10 mouse cellular contexts compared by ENCODE assay signal in the genomic region with DNA sequence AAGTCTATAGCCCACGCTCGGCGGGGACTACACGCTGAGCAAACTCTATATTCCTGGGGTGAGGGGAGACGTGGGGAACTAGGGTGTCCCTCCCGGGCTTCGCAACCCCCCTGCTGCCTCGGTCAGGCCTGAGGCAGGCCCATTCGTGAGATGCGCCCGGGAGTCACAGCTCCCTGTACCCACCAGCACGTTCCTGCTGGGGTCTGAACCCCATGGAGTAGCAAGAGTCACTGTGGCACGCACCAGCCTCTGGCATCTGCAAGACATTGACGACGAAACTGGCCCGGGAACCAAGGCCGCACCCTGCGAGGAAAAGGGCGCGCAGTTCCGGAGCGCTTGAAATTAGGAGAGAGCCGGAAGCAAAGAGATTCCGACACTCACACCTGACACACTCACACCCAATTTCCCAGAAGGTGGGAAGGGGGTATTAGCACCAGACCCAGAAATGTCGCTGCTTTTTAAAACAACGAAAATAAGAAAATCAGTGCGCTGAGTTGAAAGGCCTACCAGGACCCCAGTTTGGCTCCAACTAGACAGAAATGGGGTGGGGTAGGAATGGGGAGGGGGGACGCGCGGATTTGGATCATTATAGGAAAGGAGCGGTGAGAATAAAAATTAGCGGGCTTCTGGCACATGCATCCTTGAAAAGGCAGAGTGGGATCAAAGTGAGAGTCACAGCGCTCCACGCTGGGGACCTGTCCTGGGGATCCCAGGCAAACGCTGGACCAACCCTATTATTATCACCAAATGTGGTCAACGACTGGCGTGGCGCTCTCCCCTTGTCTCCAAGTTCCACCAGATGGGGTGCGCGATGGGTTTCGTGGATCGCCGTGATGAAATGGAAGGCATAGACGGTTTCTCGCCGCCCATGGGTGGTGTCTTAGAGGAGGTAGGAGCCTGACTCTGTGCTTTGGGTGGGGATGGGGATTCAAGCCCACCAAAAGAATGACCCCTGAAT. TPM values are rescaled to one million over a fixed set of nuclear protein-coding genes. Genes with fewer than 3 reads are reported as not detected.
DNase-seq lines count a peak whose midpoint lies in the region; ATAC-seq and TF ChIP-seq lines count a peak whose summit lies in the region.
"Had no signal": no experiment of that assay in that cellular context is flagged by ENCODE, and none has a peak within 500 bp of the region (broad histone marks: within the 10 kb centered on the region; RNA-seq: fewer than 3 reads in every experiment).

No protein-coding gene starts in this region.

- peak overlapping the region; percentile 51 for H3K4me3 ChIP-seq in heart, embryonic 10.5 days
- H3K4me3 ChIP-seq in ES-Bruce4 (ENCODE audit: low read depth, low read length) = peak overlapping the region; percentile 29
- H3K4me3 ChIP-seq in forebrain, embryonic 12.5 days (replicated peaks) = peak overlapping the region; percentile 43
- H3K4me3 ChIP-seq in liver, embryonic 15.5 days (replicated peaks) = no peak overlapping the region
- no peak overlapping the region for H3K4me3 ChIP-seq in kidney, adult 2 months (ENCODE audit: insufficient read depth, low read depth, low read length)

- no peak overlapping the region for H3K9ac ChIP-seq in ES-Bruce4 (ENCODE audit: low read depth, poor library complexity, severe bottlenecking)
- H3K9ac ChIP-seq in forebrain, embryonic 12.5 days = peak overlapping the region; percentile 69
- H3K9ac ChIP-seq in liver, embryonic 15.5 days = no peak overlapping the region

- H3K4me1 ChIP-seq in heart, embryonic 10.5 days = peaks cover 66% of the 10 kb centered on the region
- H3K4me1 ChIP-seq in ES-Bruce4 (ENCODE audit: control insufficient read depth, insufficient read depth, low read length) = no peaks in the 10 kb centered on the region
- peaks cover 66% of the 10 kb centered on the region for H3K4me1 ChIP-seq in forebrain, embryonic 12.5 days
- H3K4me1 ChIP-seq in liver, embryonic 15.5 days (replicated peaks) = peaks cover 5% of the 10 kb centered on the region; the same call in 1 of the 2 replicates
- peaks cover 3% of the 10 kb centered on the region; the same call in 1 of the 2 replicates for H3K4me1 ChIP-seq in kidney, adult 2 months (ENCODE audit: control insufficient read depth, insufficient read depth, low read length)

- H3K36me3 ChIP-seq in heart, embryonic 10.5 days = no peaks in the 10 kb centered on the region
- H3K36me3 ChIP-seq in ES-Bruce4 (ENCODE audit: control insufficient read depth, insufficient read depth, low read length, poor library complexity, severe bottlenecking) = no peaks in the 10 kb centered on the region
- no peaks in the 10 kb centered on the region for H3K36me3 ChIP-seq in forebrain, embryonic 12.5 days (replicated peaks)
- H3K36me3 ChIP-seq in liver, embryonic 15.5 days (replicated peaks) = no peaks in the 10 kb centered on the region
- H3K36me3 ChIP-seq in kidney, adult 2 months (ENCODE audit: control insufficient read depth, insufficient read depth, low read length) = no peaks in the 10 kb centered on the region

- no peak for DNase-seq in heart, embryonic 10.5 days (ENCODE audit: low spot score)
- no peak for DNase-seq in heart, adult 8-10 months (ENCODE audit: low spot score)
- DNase-seq in ovary, postnatal 10 days (ENCODE audit: low spot score) = no peak
- no peak for DNase-seq in kidney, adult 2 months

- no peak for TF ChIP-seq EP300 in ES-Bruce4 (IDR thresholded peaks at IDR 0.05; ENCODE audit: insufficient read depth, low read depth, low read length)

- peaks cover 90% of the 10 kb centered on the region for H3K27me3 ChIP-seq in heart, embryonic 10.5 days (ENCODE audit: insufficient read depth, poor library complexity, severe bottlenecking)
- peaks cover 7% of the 10 kb centered on the region; the same call in 1 of the 2 replicates for H3K27me3 ChIP-seq in ES-Bruce4 (ENCODE audit: control insufficient read depth, insufficient read depth, low read length, poor library complexity, severe bottlenecking)
- H3K27me3 ChIP-seq in forebrain, embryonic 12.5 days = peaks cover 80% of the 10 kb centered on the region
- peaks cover 89% of the 10 kb centered on the region for H3K27me3 ChIP-seq in liver, embryonic 15.5 days
- H3K27me3 ChIP-seq in kidney, adult 2 months (replicated peaks; ENCODE audit: control insufficient read depth, insufficient read depth, low read length) = peaks cover 3% of the 10 kb centered on the region

- no peak for ATAC-seq in forebrain, embryonic 12.5 days (ENCODE audit: low FRiP score)
- no peak for ATAC-seq in liver, embryonic 15.5 days (ENCODE audit: insufficient read depth)
- ATAC-seq in granulocyte monocyte progenitor cell, adult 5-6 weeks (replicated peaks; ENCODE audit: poor library complexity, severe bottlenecking) = no peak

- peak overlapping the region; percentile 63 for H3K4me2 ChIP-seq in forebrain, embryonic 12.5 days
- H3K4me2 ChIP-seq in liver, embryonic 15.5 days = peak overlapping the region; percentile 10; the same call in 1 of the 2 replicates

- no peak overlapping the region for H3K27ac ChIP-seq in heart, embryonic 10.5 days
- no peak overlapping the region for H3K27ac ChIP-seq in ES-Bruce4 (ENCODE audit: insufficient read depth, low read length)
- peak overlapping the region; percentile 91 for H3K27ac ChIP-seq in forebrain, embryonic 12.5 days
- H3K27ac ChIP-seq in liver, embryonic 15.5 days (replicated peaks) = no peak overlapping the region
- H3K27ac ChIP-seq in kidney, adult 2 months (ENCODE audit: insufficient read depth, low read depth, low read length) = no peak overlapping the region

- WGBS in heart, embryonic 10.5 days = 2% methylated on average over 46 of the region's 46 CpGs
- 4% methylated on average over 46 of the region's 46 CpGs for WGBS in forebrain, embryonic 12.5 days
- 3% methylated on average over 46 of the region's 46 CpGs for WGBS in liver, embryonic 15.5 days (ENCODE audit: insufficient replicate concordance)
- 18% methylated on average over 46 of the region's 46 CpGs for WGBS in kidney, adult 2 months

- TF ChIP-seq POLR2A in ES-Bruce4 (IDR thresholded peaks at IDR 0.05; ENCODE audit: insufficient read depth, low read length) = no peak
- no peak for TF ChIP-seq POLR2A in kidney, adult 2 months (IDR thresholded peaks at IDR 0.05; ENCODE audit: low read depth, low read length)

- TF ChIP-seq CTCF in ES-Bruce4 (IDR thresholded peaks at IDR 0.05; ENCODE audit: low read depth, low read length) = no peak
- no peak for TF ChIP-seq CTCF in kidney, adult 2 months (conservative IDR thresholded peaks at IDR 0.05; ENCODE audit: insufficient read depth, insufficient read length, low read depth, low read length)

- H3K9me3 ChIP-seq in heart, embryonic 10.5 days = no peaks in the 10 kb centered on the region
- H3K9me3 ChIP-seq in ES-Bruce4 (replicated peaks; ENCODE audit: control insufficient read depth, insufficient read depth, low read length, poor library complexity, severe bottlenecking) = no peaks in the 10 kb centered on the region
- no peaks in the 10 kb centered on the region for H3K9me3 ChIP-seq in forebrain, embryonic 12.5 days
- H3K9me3 ChIP-seq in liver, embryonic 15.5 days (replicated peaks) = no peaks in the 10 kb centered on the region

RNA-seq across cellular contexts. Expression of a gene that starts 7.2 kb away (rescaled TPM):
- polyA plus RNA-seq in heart, embryonic 10.5 days (2016; fragmentation: Nextera tagmentation; extraction: Ambion mirVana) = 3.0 and 10.4 TPM in 2 replicates
- 10 to 100 TPM; 18.0 to 21.1 (median 19.4) TPM for total RNA-seq in heart, adult 8-10 months (2022)
- not detected in 2 replicates for polyA plus RNA-seq in ES-Bruce4 (2011; ENCODE audit: insufficient read depth, insufficient read length, low read depth, missing spikeins)
- polyA plus RNA-seq in forebrain, embryonic 12.5 days (2016; fragmentation: Nextera tagmentation; extraction: Ambion mirVana) = 16.4 and 17.9 TPM in 2 replicates
- polyA plus RNA-seq in liver, embryonic 15.5 days (2015; fragmentation: Nextera tagmentation; extraction: Ambion mirVana) = 4.2 and 4.5 TPM in 2 replicates
- total RNA-seq in granulocyte monocyte progenitor cell, adult 5-6 weeks (2014; fragmentation: Nextera tagmentation) = 0.17 TPM in 1 of 2 replicates, not detected in the other
- not detected in 2 replicates for total RNA-seq in granulocyte monocyte progenitor cell, adult 5-6 weeks (2017)
- polyA plus RNA-seq in kidney, adult 2 months (2012; rRNA removed) = 32.0 and 41.7 TPM in 2 replicates
- total RNA-seq: CH12.LX had no signal

RNA-seq across cellular contexts. Expression of a gene that starts 7.2 kb away (rescaled TPM):
- polyA plus RNA-seq in heart, embryonic 10.5 days (2016; fragmentation: Nextera tagmentation; extraction: Ambion mirVana) = not detected in 2 replicates
- 1 to 10 TPM in 1 of 4 experiments, under 1 TPM in 3; 0.53 to 2.5 (median 0.73) TPM for total RNA-seq in heart, adult 8-10 months (2022)
- polyA plus RNA-seq in ES-Bruce4 (2011; ENCODE audit: insufficient read depth, insufficient read length, low read depth, missing spikeins) = 0.67 and 0.85 TPM in 2 replicates
- 52.3 and 60.8 TPM in 2 replicates for polyA plus RNA-seq in forebrain, embryonic 12.5 days (2016; fragmentation: Nextera tagmentation; extraction: Ambion mirVana)
- 0.05 and 0.08 TPM in 2 replicates for polyA plus RNA-seq in liver, embryonic 15.5 days (2015; fragmentation: Nextera tagmentation; extraction: Ambion mirVana)
- total RNA-seq in granulocyte monocyte progenitor cell, adult 5-6 weeks (2014; fragmentation: Nextera tagmentation) = not detected in 2 replicates
- total RNA-seq in granulocyte monocyte progenitor cell, adult 5-6 weeks (2017) = not detected in 2 replicates
- 0.75 and 1.7 TPM in 2 replicates for polyA plus RNA-seq in kidney, adult 2 months (2012; rRNA removed)
- total RNA-seq: CH12.LX had no signal
- polyA plus RNA-seq: liver, embryonic 16.5 days had no signal

RNA-seq across cellular contexts. Expression of a gene that starts 52.7 kb away (rescaled TPM):
- polyA plus RNA-seq in heart, embryonic 10.5 days (2016; fragmentation: Nextera tagmentation; extraction: Ambion mirVana) = 14.7 and 17.6 TPM in 2 replicates
- 1 to 10 TPM; 7.0 to 9.1 (median 8.0) TPM for total RNA-seq in heart, adult 8-10 months (2022)
- polyA plus RNA-seq in ES-Bruce4 (2011; ENCODE audit: insufficient read depth, insufficient read length, low read depth, missing spikeins) = 198 and 200 TPM in 2 replicates
- 11.1 TPM in 2 replicates for polyA plus RNA-seq in forebrain, embryonic 12.5 days (2016; fragmentation: Nextera tagmentation; extraction: Ambion mirVana)
- polyA plus RNA-seq in liver, embryonic 15.5 days (2015; fragmentation: Nextera tagmentation; extraction: Ambion mirVana) = 19.3 and 22.0 TPM in 2 replicates
- total RNA-seq in granulocyte monocyte progenitor cell, adult 5-6 weeks (2014; fragmentation: Nextera tagmentation) = 49.9 and 57.2 TPM in 2 replicates
- 9.3 and 10.1 TPM in 2 replicates for total RNA-seq in granulocyte monocyte progenitor cell, adult 5-6 weeks (2017)
- polyA plus RNA-seq in kidney, adult 2 months (2012; rRNA removed) = 27.0 and 27.6 TPM in 2 replicates

RNA-seq across cellular contexts. Expression of a gene that starts 56.1 kb away (rescaled TPM):
- 24.2 and 27.0 TPM in 2 replicates for polyA plus RNA-seq in heart, embryonic 10.5 days (2016; fragmentation: Nextera tagmentation; extraction: Ambion mirVana)
- total RNA-seq in heart, adult 8-10 months (2022) = 10 to 100 TPM in 3 of 4 experiments, 1 to 10 TPM in 1; 9.5 to 13.4 (median 11.7) TPM
- polyA plus RNA-seq in ES-Bruce4 (2011; ENCODE audit: insufficient read depth, insufficient read length, low read depth, missing spikeins) = 24.6 and 26.5 TPM in 2 replicates
- polyA plus RNA-seq in forebrain, embryonic 12.5 days (2016; fragmentation: Nextera tagmentation; extraction: Ambion mirVana) = 52.2 and 53.3 TPM in 2 replicates
- polyA plus RNA-seq in liver, embryonic 15.5 days (2015; fragmentation: Nextera tagmentation; extraction: Ambion mirVana) = 4.1 and 5.0 TPM in 2 replicates
- 10.4 and 11.6 TPM in 2 replicates for total RNA-seq in granulocyte monocyte progenitor cell, adult 5-6 weeks (2014; fragmentation: Nextera tagmentation)
- 6.3 and 17.7 TPM in 2 replicates for total RNA-seq in granulocyte monocyte progenitor cell, adult 5-6 weeks (2017)
- 32.5 and 32.6 TPM in 2 replicates for polyA plus RNA-seq in kidney, adult 2 months (2012; rRNA removed)

Comparison
In these comparisons a context has a peak if more than half of its experiments do, and no peak if none do; other contexts are left out.
1. H3K4me3 ChIP-seq: peak in heart, embryonic 10.5 days (single experiment), ES-Bruce4 (single experiment) and forebrain, embryonic 12.5 days (single experiment); none in liver, embryonic 15.5 days (single experiment) and kidney, adult 2 months (single experiment).
2. RNA of a gene that starts 7.2 kb away (polyA plus RNA-seq): 52.3 to 60.8 TPM in forebrain, embryonic 12.5 days; 0.75 to 1.7 TPM in kidney, adult 2 months, 0.67 to 0.85 TPM in ES-Bruce4, 0.05 to 0.08 TPM in liver, embryonic 15.5 days and not detected in heart, embryonic 10.5 days; every median in the first group is over 10 times any median in the second.